Mouse (Mus musculus): Measurements from ENCODE around the gene Dnah6.

The Dnah6 gene

DNA sequence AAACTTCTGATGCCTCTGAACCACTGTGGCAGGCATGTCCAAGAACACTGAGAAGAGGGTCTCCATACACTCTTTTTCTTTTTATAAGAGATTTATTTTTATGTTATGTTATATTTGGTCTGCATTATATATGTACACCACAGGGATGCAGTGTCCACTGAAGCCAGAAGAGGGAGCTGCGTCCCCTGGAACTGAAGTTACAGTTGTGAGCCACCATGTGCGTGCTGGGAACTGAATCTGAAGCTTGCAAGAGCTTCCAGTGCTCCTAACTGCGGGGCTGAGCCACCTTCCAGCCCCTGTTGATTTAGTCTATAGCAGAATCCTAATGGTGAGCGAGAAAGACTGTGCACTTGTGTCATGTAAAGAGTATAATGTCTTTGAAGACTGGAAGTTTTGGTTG, 78.7 kb downstream of the Dnah6 start:
- DNase-seq (ENCODE audit: low read depth) = no peak

DNA sequence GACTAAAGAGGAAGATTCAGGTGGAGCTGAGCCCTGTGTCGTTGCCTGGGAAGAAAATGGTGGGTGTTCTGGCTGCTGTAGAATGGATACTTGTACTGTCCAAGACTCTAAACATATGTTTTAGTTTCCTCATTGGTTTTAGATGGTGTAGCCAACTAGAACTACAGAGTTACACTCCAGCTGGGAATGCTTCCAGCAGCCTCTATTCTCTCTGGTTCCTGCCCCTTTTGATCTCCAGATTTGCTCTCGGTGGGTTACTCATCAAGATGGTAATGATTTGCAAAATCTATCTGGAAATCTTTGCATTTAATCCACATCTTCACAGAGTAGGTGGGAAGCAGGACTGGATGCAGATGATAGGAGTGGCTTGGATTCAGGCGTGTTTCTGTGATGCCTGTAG, 80.6 kb downstream of the Dnah6 start:
- DNase-seq (ENCODE audit: low read depth) = no peak

GRCm38 (mm10) chr6:73132784-73133183, 88.7 kb downstream of the Dnah6 start:
- DNase-seq (ENCODE audit: low read depth) = no peak

DNA sequence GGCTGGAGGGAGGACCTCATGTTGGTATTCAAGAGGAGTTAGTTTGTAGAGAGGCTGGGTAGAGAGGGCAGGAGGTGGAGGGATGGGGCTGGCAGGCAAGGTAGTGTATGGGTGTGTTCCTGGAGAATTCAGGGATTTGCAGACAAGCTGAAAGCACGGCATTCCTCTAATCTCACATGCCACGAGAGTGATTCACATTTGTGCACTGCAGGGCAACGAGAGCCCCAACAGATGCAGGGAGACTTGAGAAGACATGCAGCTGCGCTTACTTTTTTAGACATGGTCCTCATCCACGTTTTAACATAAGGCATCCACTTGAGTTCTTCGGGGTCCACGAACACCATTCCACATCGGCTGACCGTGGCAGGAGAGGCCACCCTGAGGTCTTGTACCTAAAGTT, 93.9 kb downstream of the Dnah6 start:
- DNase-seq (ENCODE audit: low read depth) = no peak

DNA sequence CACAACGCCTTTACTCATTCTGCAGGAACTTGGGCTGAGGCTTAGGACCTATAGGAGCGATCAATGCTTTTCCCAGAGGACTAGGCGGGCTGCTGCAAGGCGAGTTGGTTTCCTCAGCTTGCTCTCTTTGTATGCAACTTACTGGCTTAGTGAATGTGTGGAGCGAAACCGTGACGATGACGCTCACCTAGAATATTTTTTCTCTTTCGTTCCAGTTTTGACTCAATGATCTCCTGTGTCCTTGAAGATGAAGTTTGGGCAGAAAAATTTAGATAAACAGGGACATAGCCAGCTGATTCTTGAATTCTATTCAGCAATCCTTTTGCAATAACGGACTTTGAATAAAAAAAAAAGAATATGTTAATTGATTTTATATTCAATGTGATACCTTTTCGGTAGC, 101.1 kb downstream of the Dnah6 start:
- DNase-seq (ENCODE audit: low read depth) = no peak

DNA sequence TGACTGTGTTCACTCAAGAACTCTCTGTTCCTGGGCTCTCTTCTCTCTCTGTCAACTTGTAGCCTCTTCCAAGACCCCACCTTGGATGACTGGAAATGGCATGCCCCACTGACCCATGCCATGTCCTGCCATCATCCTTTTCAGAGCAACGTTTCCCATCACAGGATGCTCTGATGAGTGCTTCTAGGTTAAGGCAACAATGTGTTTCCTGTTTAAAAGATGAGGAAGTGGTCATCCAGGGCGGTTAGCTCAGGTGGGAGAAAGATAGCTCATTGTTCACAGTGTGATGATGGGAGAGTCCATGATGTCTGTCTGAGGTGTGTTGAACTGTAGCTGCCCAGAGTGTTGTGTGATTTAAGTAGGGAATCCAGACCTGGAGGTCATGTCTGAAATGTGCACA, 107.6 kb downstream of the Dnah6 start:
- DNase-seq (ENCODE audit: low read depth) = no peak

- no peak for DNase-seq (ENCODE audit: low read depth)
These were observed 108.1 kb downstream of the Dnah6 start for GRCm38 (mm10) chr6:73113365-73113764.

DNA sequence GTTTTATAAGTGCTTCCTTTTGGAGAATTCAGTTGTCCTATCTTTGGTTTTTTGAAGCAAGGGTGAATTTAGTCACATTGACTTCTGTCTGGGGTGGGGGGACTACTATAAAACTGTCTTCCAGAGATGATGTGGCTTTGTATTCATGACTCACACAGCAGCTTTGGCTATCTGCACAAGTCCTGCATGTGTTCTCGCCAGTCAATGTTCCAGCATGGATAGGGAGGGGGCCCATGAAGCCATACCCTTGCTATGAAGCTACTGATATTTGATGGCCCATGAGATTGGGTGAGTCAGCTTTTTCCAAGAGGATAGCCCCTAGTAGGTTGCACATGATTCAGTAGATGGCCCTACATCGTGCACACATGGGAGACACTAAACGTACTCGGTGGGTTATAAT, 128.3 kb downstream of the Dnah6 start:
- DNase-seq (ENCODE audit: low read depth) = no peak

DNA sequence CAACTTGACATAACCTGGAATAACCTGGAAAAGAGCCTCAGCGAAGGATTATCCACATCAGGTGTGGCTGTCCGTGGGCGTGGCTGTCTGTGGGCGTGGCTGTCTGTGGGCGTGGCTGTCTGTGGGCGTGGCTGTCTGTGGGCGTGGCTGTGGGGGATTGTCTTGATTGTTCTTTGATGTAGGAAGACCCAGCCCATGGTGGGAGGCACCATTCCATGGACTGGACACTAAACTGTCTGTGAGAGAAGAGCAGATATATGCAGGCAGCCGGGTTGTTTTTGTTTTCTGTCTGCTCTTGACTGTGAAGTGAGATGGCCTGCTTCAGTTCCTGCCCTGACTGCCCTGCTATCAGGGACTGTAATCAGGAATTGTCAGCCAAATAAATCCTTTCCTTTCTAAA, 130.6 kb downstream of the Dnah6 start:
- DNase-seq (ENCODE audit: low read depth) = no peak

GRCm38 (mm10) chr6:73082571-73082970, 138.9 kb downstream of the Dnah6 start:
- no peak for DNase-seq (ENCODE audit: low read depth)

DNA sequence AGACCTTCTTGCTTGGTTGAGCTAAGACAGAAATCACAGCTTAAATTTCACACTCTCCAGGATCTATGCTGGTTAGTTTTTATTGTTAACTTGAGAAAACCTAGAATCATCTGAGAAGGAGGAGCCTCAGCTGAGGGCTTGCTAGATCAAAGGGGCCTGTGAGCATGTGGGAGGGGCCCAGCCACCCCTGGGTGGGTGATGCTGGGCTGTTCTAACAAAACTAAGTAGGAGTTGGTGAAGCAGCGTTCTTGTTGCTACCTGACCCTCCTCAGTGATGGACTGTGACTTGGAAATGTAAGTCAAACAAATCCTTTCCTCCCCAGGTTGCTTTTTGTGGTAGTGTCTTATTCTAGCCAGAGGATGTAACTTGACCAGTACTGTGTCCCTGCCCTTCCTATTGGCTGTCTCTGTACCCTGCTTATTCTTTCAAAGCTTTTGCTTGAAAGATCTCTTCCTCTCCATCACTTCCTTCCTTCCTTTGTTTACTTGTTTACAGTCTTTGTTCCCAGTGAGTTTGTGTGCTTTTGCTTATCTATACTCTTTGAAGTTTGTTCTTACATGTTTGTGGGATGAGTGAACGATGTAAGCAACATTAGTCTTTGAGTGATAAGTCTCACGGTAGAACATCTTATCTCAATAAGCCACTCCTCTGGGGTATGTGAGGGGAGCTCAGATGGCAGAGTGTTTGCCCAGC, 149.2 kb downstream of the Dnah6 start:
- no peak for DNase-seq (ENCODE audit: low read depth)

DNA sequence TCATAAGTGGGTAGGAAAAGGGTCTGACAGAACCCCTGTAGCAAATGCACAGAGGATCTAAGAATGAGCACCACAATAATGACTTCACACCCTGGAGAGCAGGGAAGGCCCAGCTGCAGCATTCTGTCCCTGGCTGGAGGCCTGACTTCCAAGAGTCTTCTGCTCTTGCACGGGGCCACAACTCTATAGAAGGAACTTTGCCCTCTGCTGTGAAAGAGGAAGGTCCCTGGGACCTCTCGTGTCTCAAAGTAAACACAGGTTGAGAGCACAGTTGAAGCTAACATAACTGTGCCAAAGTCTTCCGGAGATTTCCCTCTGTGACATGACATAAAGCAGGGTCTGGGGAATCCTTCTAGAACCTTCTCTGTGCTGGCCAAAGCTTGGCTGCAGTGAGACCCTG, 150.2 kb downstream of the Dnah6 start:
- no peak for DNase-seq (ENCODE audit: low read depth)

DNA sequence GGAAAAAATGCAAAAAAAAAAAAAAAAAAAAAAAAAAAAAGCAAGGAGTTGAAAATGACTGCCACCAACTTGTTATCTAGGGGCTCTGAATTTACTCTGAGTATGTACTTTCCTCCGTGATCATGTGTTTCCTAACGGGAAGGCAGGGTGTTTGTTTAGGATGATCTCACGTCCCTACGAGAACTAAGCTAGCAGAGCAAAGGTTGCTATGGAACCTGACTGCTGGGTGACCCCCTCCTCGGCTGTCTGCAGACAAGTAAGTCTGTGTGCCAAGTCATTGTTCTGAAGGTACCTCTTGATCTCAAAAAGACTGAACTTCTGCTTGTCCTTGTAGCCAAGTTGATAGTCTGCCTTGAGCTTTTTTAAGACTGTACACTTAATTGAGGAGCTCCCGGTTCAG, 150.8 kb downstream of the Dnah6 start:
- no peak for DNase-seq (ENCODE audit: low read depth)

- DNase-seq (ENCODE audit: low read depth) = no peak
These were observed 156.9 kb downstream of the Dnah6 start for GRCm38 (mm10) chr6:73064551-73064950.

DNA sequence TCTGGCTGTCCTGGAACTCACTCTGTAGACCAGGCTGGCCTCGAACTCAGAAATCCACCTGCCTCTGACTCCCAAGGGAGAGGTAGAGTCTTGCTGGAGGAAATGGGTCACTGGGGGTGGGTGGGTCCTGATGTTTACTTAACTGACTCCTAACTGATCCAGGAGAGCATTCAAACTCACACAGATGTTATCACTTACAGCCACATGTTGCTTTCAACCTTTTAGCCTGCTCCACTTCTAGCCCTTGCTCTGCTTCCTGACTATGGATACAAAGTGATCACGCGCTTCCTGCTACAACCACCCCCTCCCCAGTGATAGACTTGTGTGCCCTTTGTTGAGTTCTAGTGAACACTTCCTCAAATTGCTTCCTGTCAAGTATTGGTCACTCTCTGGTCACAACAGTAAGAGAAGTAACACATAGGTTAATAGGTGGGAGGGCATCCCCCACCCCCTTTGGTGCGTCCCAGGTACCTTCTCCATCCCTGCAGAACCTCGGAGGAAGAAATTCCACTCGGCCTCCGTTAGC, 161.8 kb downstream of the Dnah6 start:
- DNase-seq (ENCODE audit: low read depth) = no peak

DNA sequence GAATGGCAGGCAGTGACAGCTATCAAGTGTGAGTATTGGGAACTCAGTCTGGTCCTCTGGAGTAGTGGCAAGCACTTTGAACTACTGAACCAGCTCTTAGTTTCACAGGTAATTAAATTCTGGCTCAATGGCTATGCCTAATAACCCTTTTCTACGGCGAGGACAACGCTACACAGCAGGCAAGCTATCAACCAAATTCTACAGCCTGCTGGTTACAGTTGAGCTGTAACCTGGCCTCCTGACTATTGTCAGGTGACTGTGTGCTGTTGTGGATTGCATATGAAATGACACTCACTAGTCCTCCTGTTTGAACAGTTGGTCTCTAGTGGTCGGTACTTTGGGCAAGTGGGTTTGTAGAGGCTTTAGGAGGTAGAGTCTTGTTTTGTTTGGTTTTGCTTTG, 162.3 kb downstream of the Dnah6 start:
- no peak for DNase-seq (ENCODE audit: low read depth)

- DNase-seq (ENCODE audit: low read depth) = no peak
These were observed 166.1 kb downstream of the Dnah6 start for GRCm38 (mm10) chr6:73055347-73055746.

- DNase-seq (ENCODE audit: low read depth) = no peak
These were observed 166.6 kb downstream of the Dnah6 start for GRCm38 (mm10) chr6:73054807-73055206.

- DNase-seq (ENCODE audit: low read depth) = no peak
These were observed 167.9 kb downstream of the Dnah6 start for GRCm38 (mm10) chr6:73053526-73053925.

DNA sequence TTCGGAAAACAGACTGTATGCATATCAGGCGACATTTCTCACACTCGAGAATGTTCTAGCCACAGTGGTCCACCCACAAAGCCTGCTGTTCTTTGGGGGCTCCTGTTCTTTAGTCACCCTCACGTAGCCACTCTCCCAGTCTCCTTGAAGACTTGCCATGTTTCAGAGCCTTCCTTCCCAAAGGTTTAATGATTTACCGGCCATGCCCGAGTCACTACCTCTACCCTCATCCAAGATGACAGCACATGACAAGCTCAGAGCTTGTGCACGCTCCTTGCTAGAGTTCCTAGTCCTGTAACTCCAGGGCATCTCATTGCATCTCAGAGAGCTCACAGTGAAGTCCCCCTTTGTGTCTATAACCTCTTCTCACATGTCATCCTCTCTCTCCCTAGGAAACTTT, 174.2 kb downstream of the Dnah6 start:
- no peak for DNase-seq (ENCODE audit: low read depth)

DNA sequence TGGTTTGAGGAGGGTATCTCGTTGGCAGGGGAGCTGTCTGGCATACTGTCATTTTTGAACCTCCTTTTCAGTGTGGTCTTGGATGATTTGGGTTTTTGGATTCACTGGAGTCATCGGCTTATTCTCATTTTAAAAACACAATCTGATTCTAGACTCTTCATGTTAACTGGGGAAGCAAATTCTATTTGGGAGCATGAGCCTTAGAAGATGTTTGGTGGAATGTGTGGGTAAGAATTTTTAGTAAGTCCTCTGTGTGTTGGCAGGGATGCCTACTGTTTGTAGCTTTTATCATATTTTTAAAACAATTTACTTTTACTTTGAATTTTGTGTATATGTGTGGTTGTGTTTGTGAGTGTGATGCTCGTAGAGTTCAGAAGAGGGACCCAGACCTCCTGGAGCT, 175.5 kb downstream of the Dnah6 start:
- DNase-seq (ENCODE audit: low read depth) = no peak

- no peak for DNase-seq (ENCODE audit: low read depth)
These were observed 179.2 kb downstream of the Dnah6 start for GRCm38 (mm10) chr6:73042278-73042677.

- DNase-seq (ENCODE audit: low read depth) = no peak
These were observed 183.2 kb downstream of the Dnah6 start for GRCm38 (mm10) chr6:73038291-73038690.

DNA sequence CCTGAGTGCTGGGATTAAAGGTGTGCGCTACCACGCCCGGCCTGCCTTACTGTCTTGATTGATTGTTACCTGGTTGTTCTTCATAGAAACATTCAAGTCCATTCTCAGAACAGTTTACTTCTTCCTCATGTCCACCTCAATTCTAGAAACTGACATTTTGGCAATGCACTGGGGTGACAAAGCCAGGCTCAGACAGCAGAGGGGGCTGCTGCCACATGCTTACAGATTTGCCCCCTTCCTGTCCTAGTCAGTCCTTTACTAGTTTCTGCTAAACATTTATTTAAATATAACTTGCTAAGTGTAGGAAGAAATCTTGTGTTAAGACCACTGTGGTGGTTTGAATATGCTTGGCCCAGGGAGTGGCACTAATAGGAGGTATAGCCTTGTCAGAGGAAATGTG, 192.6 kb downstream of the Dnah6 start:
- DNase-seq (ENCODE audit: low read depth) = no peak
